ENCODE assay signal across 32 mouse cellular contexts in genomic region chr6:38821686-38822085, GRCm38 (mm10). TPM values are rescaled to one million over a fixed set of nuclear protein-coding genes. Genes with fewer than 3 reads are reported as not detected.
A peak's percentile ranks its signal among the peaks of the same experiment; 100 is the strongest.
DNase-seq lines count a peak whose midpoint lies in the region; ATAC-seq and TF ChIP-seq lines count a peak whose summit lies in the region.
"Had no signal": no experiment of that assay in that cellular context is flagged by ENCODE, and none has a peak within 500 bp of the region (broad histone marks: within the 10 kb centered on the region; RNA-seq: fewer than 3 reads in every experiment).

No protein-coding gene starts in this region.

- H3K79me2 ChIP-seq in MEL (ENCODE audit: control insufficient read depth, insufficient read depth, low read length, poor library complexity): no peaks in the 10 kb centered on the region

- no peaks in the 10 kb centered on the region for H3K9me3 ChIP-seq in liver, embryonic 15.5 days (replicated peaks)
- H3K9me3 ChIP-seq in liver, embryonic 12.5 days (replicated peaks): no peaks in the 10 kb centered on the region
- no peaks in the 10 kb centered on the region for H3K9me3 ChIP-seq in MEL (replicated peaks; ENCODE audit: insufficient read depth, low read length)
- H3K9me3 ChIP-seq in hindbrain, postnatal 0 days (ENCODE audit: low read length): no peaks in the 10 kb centered on the region
- H3K9me3 ChIP-seq: embryonic facial prominence, embryonic 12.5 days; heart, embryonic 13.5 days; hindbrain, embryonic 12.5 days; kidney, embryonic 15.5 days; limb, embryonic 10.5 days; limb, embryonic 15.5 days; megakaryocyte, embryonic 14.5 days; midbrain, embryonic 13.5 days; neural tube, embryonic 13.5 days had no signal

- no peak for TF ChIP-seq RAD21 in MEL (IDR thresholded peaks at IDR 0.05; ENCODE audit: low read depth, low read length)

- no peak overlapping the region for H3K9ac ChIP-seq in liver, embryonic 15.5 days
- H3K9ac ChIP-seq in liver, embryonic 12.5 days: no peak overlapping the region
- H3K9ac ChIP-seq in MEL (ENCODE audit: control insufficient read depth, low read depth, low read length, poor library complexity, severe bottlenecking): no peak overlapping the region; the same call in 1 of the 2 replicates
- H3K9ac ChIP-seq in hindbrain, postnatal 0 days (replicated peaks; ENCODE audit: low read length): no peak overlapping the region
- H3K9ac ChIP-seq: embryonic facial prominence, embryonic 12.5 days; heart, embryonic 13.5 days; hindbrain, embryonic 12.5 days; kidney, embryonic 15.5 days; limb, embryonic 15.5 days; liver, postnatal 0 days; midbrain, embryonic 13.5 days; neural tube, embryonic 13.5 days had no signal

- WGBS in liver, embryonic 15.5 days (ENCODE audit: insufficient replicate concordance): 12% methylated on average over 2 of the region's 2 CpGs
- WGBS in liver, embryonic 12.5 days (ENCODE audit: insufficient replicate concordance): 14% methylated on average over 2 of the region's 2 CpGs
- 89% methylated on average over 2 of the region's 2 CpGs for WGBS in hindbrain, postnatal 0 days

- peaks cover 44% of the 10 kb centered on the region for H3K4me1 ChIP-seq in liver, embryonic 15.5 days (replicated peaks)
- H3K4me1 ChIP-seq in liver, embryonic 12.5 days: peaks cover 65% of the 10 kb centered on the region
- peaks cover 39 to 44% of the 10 kb centered on the region in 2 experiments for H3K4me1 ChIP-seq in MEL (ENCODE audit: control insufficient read depth in 1 of 2, insufficient read depth in 2 of 2, low read length in 2 of 2)
- no peaks in the 10 kb centered on the region for H3K4me1 ChIP-seq in hindbrain, postnatal 0 days (ENCODE audit: insufficient read depth, low read length)
- H3K4me1 ChIP-seq: embryonic facial prominence, embryonic 12.5 days; hindbrain, embryonic 12.5 days; limb, embryonic 10.5 days; limb, embryonic 15.5 days; midbrain, embryonic 13.5 days had no signal

- H3K27ac ChIP-seq in liver, embryonic 15.5 days (replicated peaks): 0 out of 2 replicates have a peak overlapping the region, but pooled peaks have one; percentile 4
- H3K27ac ChIP-seq in liver, embryonic 12.5 days: no peak overlapping the region
- H3K27ac ChIP-seq in MEL (ENCODE audit: control insufficient read depth, low read depth, low read length): peak overlapping the region; percentile 93
- no peak overlapping the region for H3K27ac ChIP-seq in left cerebral cortex, adult 2 months
- H3K27ac ChIP-seq in hindbrain, postnatal 0 days: no peak overlapping the region
- H3K27ac ChIP-seq: embryonic facial prominence, embryonic 12.5 days; gastrocnemius, adult 2 months; heart, embryonic 13.5 days; hindbrain, embryonic 12.5 days; kidney, embryonic 15.5 days; layer of hippocampus, adult 2 months; limb, embryonic 10.5 days; limb, embryonic 15.5 days; midbrain, embryonic 13.5 days; neural tube, embryonic 13.5 days had no signal

- TF ChIP-seq EP300 in MEL (IDR thresholded peaks at IDR 0.05; ENCODE audit: low read depth in 1 of 2, low read length in 2 of 2): peak; percentile 90 to 96

- no peak for TF ChIP-seq CTCF in MEL (IDR thresholded peaks at IDR 0.05 in 2 of 3, conservative IDR thresholded peaks at IDR 0.05 in 1 of 3; ENCODE audit: control insufficient read depth in 1 of 3, insufficient read depth in 1 of 3, low read depth in 2 of 3, low read length in 3 of 3, poor library complexity in 1 of 3, severe bottlenecking in 1 of 3)
- TF ChIP-seq CTCF in left cerebral cortex, adult 2 months (IDR thresholded peaks at IDR 0.05): no peak
- TF ChIP-seq CTCF in hindbrain, postnatal 0 days (IDR thresholded peaks at IDR 0.05; ENCODE audit: low read depth): no peak

- H3K4me3 ChIP-seq in liver, embryonic 15.5 days (replicated peaks): no peak overlapping the region
- H3K4me3 ChIP-seq in liver, embryonic 12.5 days: no peak overlapping the region
- H3K4me3 ChIP-seq in MEL (ENCODE audit: control insufficient read depth in 1 of 2, insufficient read depth in 1 of 2, low read depth in 2 of 2, low read length in 2 of 2): no peak overlapping the region
- H3K4me3 ChIP-seq in left cerebral cortex, adult 2 months: no peak overlapping the region
- H3K4me3 ChIP-seq in hindbrain, postnatal 0 days (ENCODE audit: low read length): no peak overlapping the region
- H3K4me3 ChIP-seq: embryonic facial prominence, embryonic 12.5 days; gastrocnemius, adult 2 months; heart, embryonic 13.5 days; hindbrain, embryonic 12.5 days; kidney, embryonic 15.5 days; layer of hippocampus, adult 2 months; limb, embryonic 10.5 days; limb, embryonic 15.5 days; megakaryocyte, embryonic 14.5 days; midbrain, embryonic 13.5 days; neural tube, embryonic 13.5 days had no signal

- intact Hi-C loops in left cerebral cortex, adult 2 months (cut with DNase I): no loop called here

- H3K27me3 ChIP-seq in liver, embryonic 15.5 days: no peaks in the 10 kb centered on the region
- no peaks in the 10 kb centered on the region for H3K27me3 ChIP-seq in liver, embryonic 12.5 days (replicated peaks)
- H3K27me3 ChIP-seq in MEL (ENCODE audit: control insufficient read depth in 1 of 2, insufficient read depth in 2 of 2, low read length in 2 of 2): no peaks in the 10 kb centered on the region
- no peaks in the 10 kb centered on the region for H3K27me3 ChIP-seq in hindbrain, postnatal 0 days (ENCODE audit: insufficient read depth, low read length)
- H3K27me3 ChIP-seq: CH12.LX; embryonic facial prominence, embryonic 12.5 days; heart, embryonic 13.5 days; hindbrain, embryonic 12.5 days; kidney, embryonic 15.5 days; limb, embryonic 15.5 days; megakaryocyte, embryonic 14.5 days; midbrain, embryonic 13.5 days; neural tube, embryonic 13.5 days had no signal

- peaks cover 54% of the 10 kb centered on the region for H3K36me3 ChIP-seq in liver, embryonic 15.5 days (replicated peaks)
- peaks cover 50% of the 10 kb centered on the region for H3K36me3 ChIP-seq in liver, embryonic 12.5 days
- H3K36me3 ChIP-seq in MEL (ENCODE audit: control insufficient read depth in 1 of 2, insufficient read depth in 2 of 2, low read length in 2 of 2): peaks cover 0 to 64% of the 10 kb centered on the region in 2 experiments; a peak in 2 of 4 replicates
- peaks cover 16% of the 10 kb centered on the region for H3K36me3 ChIP-seq in hindbrain, postnatal 0 days (ENCODE audit: insufficient read depth, low read length)

- peak; percentile 71 for DNase-seq in MEL (ENCODE audit: low read depth, low spot score)
- no peak for DNase-seq in left cerebral cortex, adult 2 months (ENCODE audit: extremely low spot score in 1 of 2, low spot score in 2 of 2)
- DNase-seq in hindbrain, postnatal 0 days (ENCODE audit: low spot score): no peak
- DNase-seq: adrenal gland, postnatal 14 days; cerebellum, adult 11 months; cerebellum, adult 9-10 months; cerebellum, postnatal 36 days; embryo, embryonic 11 days; gastrocnemius, adult 2 months; gastrocnemius, postnatal 36 days; heart, postnatal 10 days; kidney, postnatal 25 days; layer of hippocampus, postnatal 36 days; liver, postnatal 0 days; thymus, postnatal 4 days had no signal

- no peak for ATAC-seq in liver, embryonic 15.5 days (ENCODE audit: insufficient read depth)
- ATAC-seq in liver, embryonic 12.5 days: no peak
- peak; percentile 74 for ATAC-seq in granulocyte monocyte progenitor cell, adult 5-6 weeks (replicated peaks; ENCODE audit: poor library complexity, severe bottlenecking)
- no peak for ATAC-seq in hindbrain, postnatal 0 days
- ATAC-seq: forebrain, embryonic 14.5 days; intestine, postnatal 0 days; liver, postnatal 0 days; midbrain, embryonic 13.5 days had no signal

- TF ChIP-seq POLR2A in MEL (IDR thresholded peaks at IDR 0.05; ENCODE audit: control insufficient read depth in 1 of 2, insufficient read depth in 1 of 2, low read depth in 1 of 2, low read length in 2 of 2, poor library complexity in 1 of 2): no peak

- no peak overlapping the region for H3K4me2 ChIP-seq in liver, embryonic 15.5 days
- H3K4me2 ChIP-seq in liver, embryonic 12.5 days: no peak overlapping the region
- no peak overlapping the region for H3K4me2 ChIP-seq in hindbrain, postnatal 0 days (ENCODE audit: low read depth, low read length)
- H3K4me2 ChIP-seq: embryonic facial prominence, embryonic 12.5 days; heart, embryonic 13.5 days; hindbrain, embryonic 12.5 days; kidney, embryonic 15.5 days; limb, embryonic 15.5 days; midbrain, embryonic 13.5 days; neural tube, embryonic 13.5 days had no signal

TF ChIP-seq in MEL, 35 proteins besides CTCF, POLR2A, EP300 and RAD21 (continues in another document):
- TF ChIP-seq RCOR1 (IDR thresholded peaks at IDR 0.05; ENCODE audit: low read depth, low read length): peak; percentile 90
- no peak for TF ChIP-seq BHLHE40 (IDR thresholded peaks at IDR 0.05; ENCODE audit: borderline replicate concordance, low read depth, low read length)
- peak; percentile 92 for TF ChIP-seq GATA1 (IDR thresholded peaks at IDR 0.05; ENCODE audit: low read depth, low read length)
- no peak for TF ChIP-seq MAFK (IDR thresholded peaks at IDR 0.05; ENCODE audit: borderline replicate concordance, low read depth, low read length)
- TF ChIP-seq ZMIZ1 (IDR thresholded peaks at IDR 0.05; ENCODE audit: low read depth, low read length): no peak

RNA-seq across cellular contexts. Expression of gene Tbxas1, which starts 53.5 kb away (rescaled TPM):
- 9.0 and 10.4 TPM in 2 replicates for polyA plus RNA-seq in liver, embryonic 15.5 days (2015; fragmentation: Nextera tagmentation; extraction: Ambion mirVana)
- 11.3 and 12.9 TPM in 2 replicates for polyA plus RNA-seq in liver, embryonic 12.5 days (2016; fragmentation: Nextera tagmentation; extraction: Ambion mirVana)
- 0.54 and 0.65 TPM in 2 replicates for total RNA-seq in MEL (2012; rRNA removed)
- polyA plus RNA-seq in MEL (2012; ENCODE audit: insufficient read depth in 1 of 2, insufficient read length in 2 of 2, low read depth in 1 of 2, low replicate concordance in 2 of 2, missing spikeins in 1 of 2): 1 to 10 TPM in 1 of 2 experiments, not detected in 1; 2.7 TPM
- total RNA-seq in granulocyte monocyte progenitor cell, adult 5-6 weeks (2014; fragmentation: Nextera tagmentation): 12.4 and 26.0 TPM in 2 replicates
- total RNA-seq in granulocyte monocyte progenitor cell, adult 5-6 weeks (2017): 15.0 and 15.4 TPM in 2 replicates
- total RNA-seq in left cerebral cortex, adult 2 months (2021): 1 to 10 TPM; 2.2 to 2.6 TPM
- total RNA-seq in hindbrain, postnatal 0 days (2014; rRNA removed): 2.0 and 4.3 TPM in 2 replicates
- 2.1 and 2.4 TPM in 2 replicates for polyA plus RNA-seq in hindbrain, postnatal 0 days (2015; fragmentation: Nextera tagmentation; extraction: Ambion mirVana)
- total RNA-seq: CH12.LX, ES-E14 had no signal

RNA-seq across cellular contexts. Expression of gene Hipk2, which starts 54.3 kb away (rescaled TPM):
- 18.0 and 23.4 TPM in 2 replicates for polyA plus RNA-seq in liver, embryonic 15.5 days (2015; fragmentation: Nextera tagmentation; extraction: Ambion mirVana)
- 26.8 and 28.9 TPM in 2 replicates for polyA plus RNA-seq in liver, embryonic 12.5 days (2016; fragmentation: Nextera tagmentation; extraction: Ambion mirVana)
- 3.9 and 4.3 TPM in 2 replicates for total RNA-seq in MEL (2012; rRNA removed)
- 10 to 100 TPM; 14.1 to 85.1 TPM for polyA plus RNA-seq in MEL (2012; ENCODE audit: insufficient read depth in 1 of 2, insufficient read length in 2 of 2, low read depth in 1 of 2, low replicate concordance in 2 of 2, missing spikeins in 1 of 2)
- 51.0 and 55.5 TPM in 2 replicates for total RNA-seq in granulocyte monocyte progenitor cell, adult 5-6 weeks (2014; fragmentation: Nextera tagmentation)
- total RNA-seq in granulocyte monocyte progenitor cell, adult 5-6 weeks (2017): 12.8 and 17.0 TPM in 2 replicates
- 10 to 100 TPM; 54.7 to 61.3 TPM for total RNA-seq in left cerebral cortex, adult 2 months (2021)
- total RNA-seq in hindbrain, postnatal 0 days (2014; rRNA removed): 60.3 and 67.8 TPM in 2 replicates
- 24.9 and 25.3 TPM in 2 replicates for polyA plus RNA-seq in hindbrain, postnatal 0 days (2015; fragmentation: Nextera tagmentation; extraction: Ambion mirVana)

Comparison
In these comparisons a context has a peak if more than half of its experiments do, and no peak if none do; other contexts are left out.
1. H3K27ac ChIP-seq: peak in liver, embryonic 15.5 days (single experiment) and MEL (single experiment); none in liver, embryonic 12.5 days (single experiment), left cerebral cortex, adult 2 months (single experiment) and hindbrain, postnatal 0 days (single experiment).